Mouse (Mus musculus): ENCODE measurements at regions not wholly inside any gene's neighbourhood (a gene's known extent, or its start where the extent isn't known, plus 50 kb on each side); places are given as distances from the start of the nearest gene placed in this dataset.

DNA sequence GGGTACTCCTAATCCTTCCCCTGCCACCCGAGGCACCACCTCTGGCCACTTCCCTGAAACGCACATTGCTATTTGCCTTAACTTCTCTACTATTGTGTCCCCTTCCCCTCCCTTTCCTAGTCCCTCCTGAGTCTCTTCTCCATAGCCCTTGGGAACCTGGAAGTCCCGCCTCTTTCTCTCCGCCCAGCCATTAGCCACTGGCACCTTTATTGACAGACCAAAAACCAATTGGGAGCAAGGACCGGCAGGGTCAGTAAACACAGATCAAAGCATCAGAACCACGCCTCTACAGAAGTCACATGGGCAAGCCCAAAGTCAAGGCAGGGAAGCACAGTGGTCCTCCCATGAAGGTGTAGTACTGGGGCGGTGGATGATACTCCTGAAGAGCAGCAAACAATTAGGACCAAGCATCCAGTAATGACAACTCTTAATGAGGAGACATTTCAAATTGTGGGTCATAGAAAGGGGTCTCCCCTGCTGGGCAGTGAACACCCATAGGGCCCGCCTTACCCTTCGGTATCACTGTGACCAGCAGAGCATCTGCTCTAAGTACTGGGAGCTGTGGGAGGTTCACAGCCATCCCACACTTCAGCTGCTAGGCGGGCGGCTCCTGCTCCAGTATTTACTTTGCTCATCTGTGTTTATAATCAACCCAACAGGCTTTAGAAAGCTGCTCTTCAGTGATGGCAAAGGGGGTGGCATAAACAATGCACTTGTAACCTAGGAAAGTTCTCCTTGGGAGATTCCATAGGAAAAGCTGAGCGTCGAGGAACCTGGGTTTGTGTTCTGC lies 226.5 kb upstream of the Mphosph6 start:
- no peak for TF ChIP-seq CTCF (conservative IDR thresholded peaks at IDR 0.05 in 1 of 2, IDR thresholded peaks at IDR 0.05 in 1 of 2; ENCODE audit: low read depth in 2 of 2, low read length in 2 of 2)
- no peak for TF ChIP-seq POLR2A (IDR thresholded peaks at IDR 0.05; ENCODE audit: low read depth, low read length)
- no peak for TF ChIP-seq KAT2A (IDR thresholded peaks at IDR 0.05; ENCODE audit: insufficient replicate concordance, low read length)
- TF ChIP-seq ZNF384 (IDR thresholded peaks at IDR 0.05; ENCODE audit: low read depth, low read length), result no peak
- TF ChIP-seq ZKSCAN1 (IDR thresholded peaks at IDR 0.05; ENCODE audit: borderline replicate concordance, low read depth, low read length), result no peak
- TF ChIP-seq MAX (IDR thresholded peaks at IDR 0.05; ENCODE audit: low read length), result no peak
- no peak for TF ChIP-seq EP300 (IDR thresholded peaks at IDR 0.05; ENCODE audit: low read length)
- no peak for TF ChIP-seq HCFC1 (IDR thresholded peaks at IDR 0.05; ENCODE audit: low read depth, low read length)
- no peak for TF ChIP-seq RAD21 (IDR thresholded peaks at IDR 0.05; ENCODE audit: low read depth, low read length)
- TF ChIP-seq GABPA (IDR thresholded peaks at IDR 0.05; ENCODE audit: insufficient replicate concordance, low read depth, low read length), result no peak
- TF ChIP-seq ZC3H11A (IDR thresholded peaks at IDR 0.05; ENCODE audit: low read depth, low read length), result no peak
- TF ChIP-seq CHD2 (IDR thresholded peaks at IDR 0.05; ENCODE audit: low read length), result no peak
